Mouse (Mus musculus) cerebellum, postnatal 4 days (tissue): Measurements from ENCODE around the gene Thsd7b.
"Not testable (repeated sequence)": the region's sequence is repeated elsewhere in the genome, so short reads cannot be mapped to it uniquely, and the experiment has no call there.

ENCODE experiments used
- DNase-seq, 2 experiments: peaks; one replicate each; pipeline ENCODE4 v3.0.0; 2022; ENCODE audit warnings: low spot score in 2 of 2, mixed read lengths in 1 of 2

Thsd7b gene

GRCm38 (mm10) chr1:129635146-129635545 is 362.0 kb downstream of the Thsd7b start:
- DNase-seq = no peak

GRCm38 (mm10) chr1:129644252-129644861 is 371.3 kb downstream of the Thsd7b start:
- no peak for DNase-seq

GRCm38 (mm10) chr1:129651448-129651847 is 378.3 kb downstream of the Thsd7b start:
- DNase-seq = not testable (repeated sequence)

GRCm38 (mm10) chr1:129658045-129658444 is 384.9 kb downstream of the Thsd7b start:
- no peak for DNase-seq

- DNase-seq = no peak
Measured at GRCm38 (mm10) chr1:129675878-129676277, 402.8 kb downstream of the Thsd7b start.

GRCm38 (mm10) chr1:129678851-129679250 is 405.7 kb downstream of the Thsd7b start:
- DNase-seq = no peak

GRCm38 (mm10) chr1:129705701-129706100 is 432.6 kb downstream of the Thsd7b start:
- no peak for DNase-seq

- DNase-seq = no peak
Measured at GRCm38 (mm10) chr1:129712706-129713105, 439.6 kb downstream of the Thsd7b start.

GRCm38 (mm10) chr1:129713571-129713970 is 440.5 kb downstream of the Thsd7b start:
- DNase-seq = no peak

GRCm38 (mm10) chr1:129719592-129719991 is 446.5 kb downstream of the Thsd7b start:
- no peak for DNase-seq

GRCm38 (mm10) chr1:129731991-129732390 is 458.9 kb downstream of the Thsd7b start:
- no peak for DNase-seq

- no peak for DNase-seq
Measured at GRCm38 (mm10) chr1:129747595-129747994, 474.5 kb downstream of the Thsd7b start.

GRCm38 (mm10) chr1:129756548-129757240 is 483.6 kb downstream of the Thsd7b start:
- no peak for DNase-seq

GRCm38 (mm10) chr1:129759003-129759402 is 485.9 kb downstream of the Thsd7b start:
- no peak for DNase-seq

- DNase-seq = no peak
Measured at GRCm38 (mm10) chr1:129761234-129761633, 488.1 kb downstream of the Thsd7b start.

GRCm38 (mm10) chr1:129764748-129765147 is 491.6 kb downstream of the Thsd7b start:
- no peak for DNase-seq

GRCm38 (mm10) chr1:129777055-129777454 is 504.0 kb downstream of the Thsd7b start:
- no peak for DNase-seq

- no peak for DNase-seq
Measured at GRCm38 (mm10) chr1:129779506-129779905, 506.4 kb downstream of the Thsd7b start.

- no peak for DNase-seq
Measured at GRCm38 (mm10) chr1:129780589-129780988, 507.5 kb downstream of the Thsd7b start.

GRCm38 (mm10) chr1:129798519-129798918 is 525.4 kb downstream of the Thsd7b start:
- DNase-seq = no peak

GRCm38 (mm10) chr1:129826927-129827326 is 553.8 kb downstream of the Thsd7b start:
- DNase-seq = no peak

GRCm38 (mm10) chr1:129837324-129837723 is 564.2 kb downstream of the Thsd7b start:
- no peak for DNase-seq

- DNase-seq = no peak
Measured at GRCm38 (mm10) chr1:129837776-129838175, 564.7 kb downstream of the Thsd7b start.
